Mouse (Mus musculus): Measurements from ENCODE around the gene Syngr4. TPM values are rescaled to one million over a fixed set of nuclear protein-coding genes. Genes with fewer than 3 reads are reported as not detected.
"Not testable (repeated sequence)": the region's sequence is repeated elsewhere in the genome, so short reads cannot be mapped to it uniquely, and the experiment has no call there.

The Syngr4 gene
- total RNA-seq, 2 experiments from 2014 or later: not detected

GRCm38 (mm10) chr7:45917004-45917704 lies 20.6 kb upstream of the Syngr4 start:
- DNase-seq: peak in 1 of 2 experiments; percentile 16
- intact Hi-C loops (cut with DNase I): no loop called here

GRCm38 (mm10) chr7:45916056-45917003 lies 19.8 kb upstream of the Syngr4 start:
- peak; percentile 73 to 75 for DNase-seq
- intact Hi-C loops (cut with DNase I): no loop called here

- no peak for DNase-seq
- intact Hi-C loops (cut with DNase I): no loop called here
These were observed 18.5 kb upstream of the Syngr4 start for GRCm38 (mm10) chr7:45915011-45915410.

GRCm38 (mm10) chr7:45914067-45914466 lies 17.6 kb upstream of the Syngr4 start:
- intact Hi-C loops (cut with DNase I): no loop called here
- no peak for DNase-seq

- intact Hi-C loops (cut with DNase I): no loop called here
- no peak for DNase-seq
These were observed 12.6 kb upstream of the Syngr4 start for GRCm38 (mm10) chr7:45909145-45909544.

- no peak for DNase-seq
- intact Hi-C loops (cut with DNase I): no loop called here
These were observed 11.9 kb upstream of the Syngr4 start for GRCm38 (mm10) chr7:45908384-45908783.

GRCm38 (mm10) chr7:45906622-45907021 lies 10.1 kb upstream of the Syngr4 start:
- intact Hi-C loops (cut with DNase I): no loop called here
- no peak for DNase-seq

GRCm38 (mm10) chr7:45902481-45903002 lies 6.0 kb upstream of the Syngr4 start:
- intact Hi-C loops (cut with DNase I): no loop called here

GRCm38 (mm10) chr7:45901562-45901961 lies 5.0 kb upstream of the Syngr4 start:
- intact Hi-C loops (cut with DNase I): no loop called here
- DNase-seq: no peak

More at GRCm38 (mm10) chr7:45902481-45903002, 6.0 kb upstream of the Syngr4 start:
- no peak for DNase-seq

GRCm38 (mm10) chr7:45898125-45898524 lies 1.6 kb upstream of the Syngr4 start:
- DNase-seq; intact Hi-C loops (cut with DNase I): not testable (repeated sequence)

- peak in 1 of 2 experiments; percentile 55 for DNase-seq
- intact Hi-C loops (cut with DNase I): loop anchor here (1.0 kb wide), 1 partner anchor 24 kb away; no protein-coding TSS in a partner anchor
These were observed 794 bp upstream of the Syngr4 start for GRCm38 (mm10) chr7:45897258-45897757.

- no peak for DNase-seq
These were observed 490 bp downstream of the Syngr4 start for GRCm38 (mm10) chr7:45895931-45896516.

GRCm38 (mm10) chr7:45892651-45893050 lies 3.9 kb downstream of the Syngr4 start:
- intact Hi-C loops (cut with DNase I): no loop called here
- DNase-seq: no peak

More at GRCm38 (mm10) chr7:45895931-45896516, 490 bp downstream of the Syngr4 start:
- intact Hi-C loops (cut with DNase I): no loop called here

GRCm38 (mm10) chr7:45887246-45887645 lies 9.3 kb downstream of the Syngr4 start:
- intact Hi-C loops (cut with DNase I): no loop called here
- DNase-seq: no peak

GRCm38 (mm10) chr7:45881011-45881410 lies 15.5 kb downstream of the Syngr4 start:
- no peak for DNase-seq
- intact Hi-C loops (cut with DNase I): no loop called here

GRCm38 (mm10) chr7:45880531-45880930 lies 16.0 kb downstream of the Syngr4 start:
- DNase-seq: no peak
- intact Hi-C loops (cut with DNase I): no loop called here

- intact Hi-C loops (cut with DNase I): not testable (repeated sequence)
These were observed 18.2 kb downstream of the Syngr4 start, which contains the start of gene Grin2d for GRCm38 (mm10) chr7:45878278-45878677. Gene Grin2d (minus strand): TSS chr7:45878378.

GRCm38 (mm10) chr7:45876895-45877294 lies 19.6 kb downstream of the Syngr4 start:
- DNase-seq: no peak
- intact Hi-C loops (cut with DNase I): no loop called here

More at GRCm38 (mm10) chr7:45878278-45878677, 18.2 kb downstream of the Syngr4 start, which contains the start of gene Grin2d:
- DNase-seq: not testable (repeated sequence)

- intact Hi-C loops (cut with DNase I): loop anchor here (1.0 to 2.0 kb wide), 2 partner anchors 24 to 135 kb away; no protein-coding TSS in a partner anchor
- DNase-seq: peak; percentile 67 to 81
These were observed 23.2 kb downstream of the Syngr4 start for GRCm38 (mm10) chr7:45873061-45873947.

Data from heart, postnatal 36 days (tissue).